Mouse (Mus musculus) stomach, embryonic 14.5 days (tissue): Measurements from ENCODE around the gene Fam241b. TPM values are rescaled to one million over a fixed set of nuclear protein-coding genes. Genes with fewer than 3 reads are reported as not detected.
A peak's percentile ranks its signal among the peaks of the same experiment; 100 is the strongest.
"Not testable (repeated sequence)": the region's sequence is repeated elsewhere in the genome, so short reads cannot be mapped to it uniquely, and the experiment has no call there.

Experiments
- ATAC-seq: fragments of 200-750 bp; cut with Nextera tagmentation; 2 replicates; pipeline ENCODE4 v1.8.0; 2017; ENCODE audit warnings: low read depth, moderate TSS enrichment; ENCODE audit not compliant: insufficient number of reproducible peaks, insufficient read depth, low FRiP score
- H3K27ac ChIP-seq: fragments of 300-500 bp; sonication (generic); 2 replicates; pipeline ENCODE4 v1.5.1; 2014; ENCODE audit warnings: mild to moderate bottlenecking, low read length, moderate library complexity, mixed read lengths
- H3K27me3 ChIP-seq: fragments of 300-500 bp; sonication (generic); 2 replicates; pipeline ENCODE4 v1.6.1; 2014; ENCODE audit warnings: low read length, control low read depth, mixed read lengths; ENCODE audit not compliant: control insufficient read depth, insufficient read depth
- H3K36me3 ChIP-seq: fragments of 300-500 bp; sonication (generic); 2 replicates; pipeline ENCODE4 v1.6.1; 2014; ENCODE audit warnings: mild to moderate bottlenecking, control low read depth, low read length, moderate library complexity, mixed read lengths; ENCODE audit not compliant: control insufficient read depth, insufficient read depth
- H3K4me1 ChIP-seq: fragments of 300-500 bp; sonication (generic); 2 replicates; pipeline ENCODE4 v1.6.1; 2014; ENCODE audit warnings: low read length, control low read depth, mixed read lengths; ENCODE audit not compliant: control insufficient read depth, insufficient read depth
- H3K4me2 ChIP-seq: fragments of 300-500 bp; sonication (generic); replicated peaks from 2 replicates; pipeline ENCODE4 v1.6.1; 2014; ENCODE audit warnings: low read depth, low read length, control low read depth
- H3K4me3 ChIP-seq: fragments of 300-500 bp; sonication (generic); 2 replicates; pipeline ENCODE4 v1.5.1; 2014; ENCODE audit warnings: low read depth, low read length, control low read depth
- H3K9ac ChIP-seq: fragments of 300-500 bp; sonication (generic); replicated peaks from 2 replicates; pipeline ENCODE4 v1.6.1; 2014; ENCODE audit warnings: low read depth, mild to moderate bottlenecking, control low read depth, low read length, moderate library complexity, mixed read lengths
- H3K9me3 ChIP-seq: fragments of 300-500 bp; sonication (generic); 2 replicates; pipeline ENCODE4 v1.6.1; 2016; ENCODE audit warnings: low read depth, low read length, control low read depth; ENCODE audit not compliant: control insufficient read depth
- WGBS: fragments of 180-500 bp; shearing (Covaris S2); extraction: QIAGEN DNeasy Blood & Tissue Kit; methylation state at CpG from one replicate; pipeline ENCODE4 v1.1.7; 2014; 5-methylcytosine and 5-hydroxymethylcytosine counted together
- polyA plus RNA-seq: library from polyadenylated mRNA; unstranded; fragments of >200 nt; fragmentation: Nextera tagmentation; extraction: Ambion mirVana; gene quantifications from 2 replicates; pipeline ENCODE4 v1.2.1, GENCODE M21; 2014

The Fam241b gene
- polyA plus RNA-seq, 1 experiment from 2014 or later: 8.1 TPM

- Histone ChIP-seq H3K9me3 (no peaks in the 10 kb centered on the region), H3K36me3 (no peaks in the 10 kb centered on the region), H3K27ac (no peak overlapping the region), H3K4me3 (no peak overlapping the region), H3K9ac (no peak overlapping the region), H3K4me2 (no peak overlapping the region), H3K4me1 (no peaks in the 10 kb centered on the region), H3K27me3 (no peaks in the 10 kb centered on the region)
- no peak for ATAC-seq
Observed at GRCm38 (mm10) chr10:62089486-62089885, 54.2 kb downstream of the Fam241b start.

- ATAC-seq: no peak
- Histone ChIP-seq H3K27me3 (no peaks in the 10 kb centered on the region), H3K9ac (no peak overlapping the region), H3K27ac (no peak overlapping the region), H3K9me3 (no peaks in the 10 kb centered on the region), H3K4me3 (no peak overlapping the region), H3K36me3 (no peaks in the 10 kb centered on the region), H3K4me2 (no peak overlapping the region), H3K4me1 (no peaks in the 10 kb centered on the region)
- WGBS: 59% methylated on average over 7 of the region's 7 CpGs
Observed at GRCm38 (mm10) chr10:62089071-62089470, 54.6 kb downstream of the Fam241b start.

GRCm38 (mm10) chr10:62088411-62088810, 55.3 kb downstream of the Fam241b start:
- no peaks in the 10 kb centered on the region for H3K4me1 ChIP-seq
- H3K9me3 ChIP-seq: no peaks in the 10 kb centered on the region
- H3K9ac ChIP-seq: no peak overlapping the region
- no peak for ATAC-seq
- H3K4me3 ChIP-seq: no peak overlapping the region
- no peak overlapping the region for H3K4me2 ChIP-seq
- WGBS: 75% methylated on average over 5 of the region's 5 CpGs
- H3K27ac ChIP-seq: no peak overlapping the region
- no peaks in the 10 kb centered on the region for H3K27me3 ChIP-seq
- no peaks in the 10 kb centered on the region for H3K36me3 ChIP-seq

- Histone ChIP-seq H3K4me2 (no peak overlapping the region), H3K9ac (no peak overlapping the region), H3K4me3 (no peak overlapping the region), H3K27ac (no peak overlapping the region), H3K9me3 (no peaks in the 10 kb centered on the region), H3K4me1 (no peaks in the 10 kb centered on the region), H3K27me3 (no peaks in the 10 kb centered on the region), H3K36me3 (no peaks in the 10 kb centered on the region)
- WGBS: 89% methylated on average over 5 of the region's 5 CpGs
- no peak for ATAC-seq
Observed at GRCm38 (mm10) chr10:62086826-62087225, 56.9 kb downstream of the Fam241b start.

- WGBS: 59% methylated on average over 2 of the region's 2 CpGs
- H3K4me1 ChIP-seq: no peaks in the 10 kb centered on the region
- no peak overlapping the region for H3K4me2 ChIP-seq
- H3K27me3 ChIP-seq: no peaks in the 10 kb centered on the region
- ATAC-seq: no peak
- no peak overlapping the region for H3K4me3 ChIP-seq
- no peak overlapping the region for H3K9ac ChIP-seq
- H3K9me3 ChIP-seq: no peaks in the 10 kb centered on the region
- no peaks in the 10 kb centered on the region for H3K36me3 ChIP-seq
- no peak overlapping the region for H3K27ac ChIP-seq
Observed at GRCm38 (mm10) chr10:62086044-62086443, 57.7 kb downstream of the Fam241b start.

- H3K4me3 ChIP-seq: no peak overlapping the region
- 24% methylated on average over 11 of the region's 11 CpGs for WGBS
- peak; percentile 68; the same call in 1 of the 2 replicates for ATAC-seq
- no peak overlapping the region for H3K9ac ChIP-seq
- no peak overlapping the region for H3K4me2 ChIP-seq
- 0 out of 2 replicates have a peak, but pooled peaks cover 3% of the 10 kb centered on the region for H3K4me1 ChIP-seq
- peaks cover 12% of the 10 kb centered on the region; the same call in 1 of the 2 replicates for H3K9me3 ChIP-seq
- no peak overlapping the region for H3K27ac ChIP-seq
- no peaks in the 10 kb centered on the region for H3K36me3 ChIP-seq
- no peaks in the 10 kb centered on the region for H3K27me3 ChIP-seq
Observed at GRCm38 (mm10) chr10:62076248-62077134, 67.2 kb downstream of the Fam241b start.

GRCm38 (mm10) chr10:62071346-62071745, 72.4 kb downstream of the Fam241b start:
- H3K4me1 ChIP-seq, H3K27ac ChIP-seq, H3K27me3 ChIP-seq, H3K9me3 ChIP-seq, H3K9ac ChIP-seq, ATAC-seq, H3K36me3 ChIP-seq, H3K4me2 ChIP-seq, H3K4me3 ChIP-seq: not testable (repeated sequence)
- 78% methylated on average over 11 of the region's 14 CpGs for WGBS

GRCm38 (mm10) chr10:62070636-62071035, 73.1 kb downstream of the Fam241b start:
- Histone ChIP-seq H3K4me3 (no peak overlapping the region), H3K27me3 (no peaks in the 10 kb centered on the region), H3K9ac (no peak overlapping the region), H3K36me3 (no peaks in the 10 kb centered on the region), H3K27ac (no peak overlapping the region), H3K4me1 (no peaks in the 10 kb centered on the region), H3K4me2 (no peak overlapping the region), H3K9me3 (no peaks in the 10 kb centered on the region)
- ATAC-seq: no peak
- 90% methylated on average over 8 of the region's 8 CpGs for WGBS

- H3K36me3 ChIP-seq: no peaks in the 10 kb centered on the region
- H3K27ac ChIP-seq: no peak overlapping the region
- WGBS: 93% methylated on average over 3 of the region's 3 CpGs
- no peak overlapping the region for H3K4me2 ChIP-seq
- H3K4me1 ChIP-seq: no peaks in the 10 kb centered on the region
- no peak overlapping the region for H3K4me3 ChIP-seq
- H3K9ac ChIP-seq: no peak overlapping the region
- H3K27me3 ChIP-seq: no peaks in the 10 kb centered on the region
- H3K9me3 ChIP-seq: no peaks in the 10 kb centered on the region
- no peak for ATAC-seq
Observed at GRCm38 (mm10) chr10:62069946-62070345, 73.8 kb downstream of the Fam241b start.
